Mouse (Mus musculus): Measurements from ENCODE around the gene Sept9.
A peak's percentile ranks its signal among the peaks of the same experiment; 100 is the strongest.

Sept9 gene

DNA sequence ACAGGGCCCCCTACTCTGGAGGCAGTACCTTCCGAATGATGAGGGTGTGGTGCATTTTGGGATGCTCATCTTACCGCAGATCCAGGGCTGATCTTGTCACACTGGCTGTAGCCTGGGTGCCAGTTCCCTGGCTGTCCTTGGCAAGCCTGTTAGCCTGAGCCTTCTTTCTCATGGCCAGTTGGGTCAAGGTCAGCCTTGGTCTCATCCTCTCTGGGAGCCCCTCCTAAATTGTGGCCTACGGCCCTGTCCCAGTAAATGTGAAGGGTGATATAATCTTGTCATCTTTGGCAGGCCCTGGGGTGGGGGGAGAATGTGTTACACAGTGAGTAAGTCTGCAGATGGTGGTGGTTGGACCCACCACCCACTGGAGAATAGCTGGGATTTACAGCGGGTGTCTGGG lies 147.8 kb downstream of the Sept9 start:
- DNase-seq (ENCODE audit: low spot score) = no peak

DNA sequence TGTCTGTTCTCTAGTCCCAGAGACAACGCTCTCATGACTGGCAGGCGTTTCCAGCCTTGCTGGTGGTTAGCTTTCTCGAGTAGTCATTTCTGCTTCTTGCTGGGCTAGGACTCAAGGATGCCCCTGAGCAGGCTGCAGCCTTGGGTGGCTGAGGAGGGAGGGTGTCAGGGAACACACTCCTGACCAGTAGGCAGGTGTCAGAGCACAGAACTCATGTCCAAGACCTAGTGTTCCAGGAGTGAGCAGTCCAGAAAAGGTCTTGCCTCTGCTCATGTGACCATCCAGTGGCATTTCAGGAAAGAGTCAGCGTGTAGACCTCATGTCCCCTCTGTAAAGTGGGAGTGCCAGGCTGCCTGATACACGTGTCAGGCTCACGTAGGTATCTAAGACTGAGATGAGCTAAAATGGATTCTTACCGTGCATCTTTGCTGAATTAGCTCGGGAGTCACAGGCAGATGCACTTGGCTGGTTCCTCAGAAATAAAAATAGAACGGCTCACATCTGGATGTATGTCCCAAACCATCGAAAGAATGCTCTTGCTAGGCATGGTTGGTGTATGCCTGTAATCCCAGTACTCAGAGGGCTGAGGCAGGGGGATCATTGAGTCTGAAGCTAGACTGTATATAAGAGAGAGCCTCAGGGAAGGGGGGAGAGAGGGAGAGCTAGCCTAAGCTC lies 149.1 kb downstream of the Sept9 start:
- DNase-seq (ENCODE audit: low spot score) = no peak

DNA sequence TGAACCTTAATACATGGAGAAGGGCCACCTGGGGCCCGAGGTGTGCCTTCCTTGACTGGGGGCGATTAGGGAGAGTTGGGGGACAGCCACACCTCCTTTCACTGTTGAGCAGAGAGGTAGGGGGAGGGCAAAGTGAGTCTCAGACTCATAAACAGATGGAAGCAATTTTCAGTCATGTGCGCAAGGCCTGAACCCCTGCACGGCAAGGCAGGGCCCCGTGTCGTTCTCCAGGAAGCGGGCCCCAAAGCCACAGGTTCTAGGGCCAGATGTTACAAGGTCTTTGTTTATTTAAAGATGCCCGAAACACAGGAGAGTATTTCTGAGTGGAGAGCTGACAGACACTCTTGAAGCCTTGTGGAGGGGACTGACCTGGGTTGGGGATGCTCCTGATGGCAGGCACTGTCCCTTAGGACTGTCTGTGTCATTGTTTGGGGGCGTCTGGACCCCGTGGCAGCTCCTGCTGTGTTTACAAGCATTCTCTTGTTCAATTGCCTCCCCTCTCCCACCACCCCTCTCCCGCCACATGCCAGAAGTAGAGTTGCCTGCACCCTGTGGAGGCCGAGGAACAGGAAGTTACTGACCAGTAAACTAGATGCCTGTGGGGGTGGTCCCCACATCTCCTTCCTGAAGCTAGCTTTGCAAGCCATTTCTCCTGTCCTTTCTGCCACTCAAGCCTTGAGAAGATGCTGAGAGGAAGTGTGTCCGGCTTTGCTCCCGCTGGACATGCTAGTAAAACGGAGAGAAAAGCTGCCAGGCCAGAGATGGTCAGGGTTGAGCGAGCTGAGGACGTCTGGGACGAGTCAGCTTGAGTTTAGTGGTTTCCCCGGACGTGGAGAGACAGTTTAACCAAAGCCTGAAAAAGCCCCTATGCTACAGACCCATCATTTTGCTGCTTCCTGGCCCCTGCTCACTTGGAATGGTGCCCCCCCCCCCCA lies 150.2 kb downstream of the Sept9 start:
- DNase-seq (ENCODE audit: low spot score) = no peak

DNA sequence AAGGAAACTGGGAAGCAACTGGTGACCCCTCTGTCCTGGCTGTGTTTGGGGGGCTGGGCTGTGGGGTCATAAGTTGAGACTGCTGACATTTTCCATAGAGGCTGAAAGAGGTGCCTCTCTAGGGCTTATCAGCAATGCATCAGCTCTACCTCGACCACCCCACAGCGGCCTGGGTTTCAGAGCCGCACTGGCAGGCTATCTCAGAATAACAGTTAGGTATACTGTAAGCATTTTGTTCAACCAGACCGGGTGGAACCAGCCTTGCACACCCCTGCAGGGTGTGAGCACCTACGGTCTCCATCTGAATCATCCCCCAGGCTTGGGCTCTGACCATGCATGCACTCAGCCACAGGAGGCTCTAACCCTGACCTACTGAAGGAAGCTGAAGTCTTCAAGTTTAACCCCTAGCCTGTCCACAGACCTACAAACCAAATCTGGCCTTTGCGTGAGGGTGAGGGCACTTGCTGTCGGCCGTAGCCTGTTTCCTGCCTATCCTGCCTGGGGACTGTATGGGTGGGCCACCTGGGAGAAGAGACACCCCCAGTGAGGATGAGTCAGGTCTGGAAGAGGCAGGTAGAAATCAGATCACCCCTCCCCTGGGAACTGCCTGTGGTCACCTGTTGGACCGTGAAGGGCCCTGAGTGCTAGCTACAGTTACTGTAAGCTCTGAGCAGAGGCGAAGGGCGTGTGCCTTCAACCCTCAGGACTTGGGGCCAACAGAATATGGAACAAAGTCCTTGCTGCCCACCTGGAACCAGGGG lies 151.2 kb downstream of the Sept9 start:
- no peak for DNase-seq (ENCODE audit: low spot score)

DNA sequence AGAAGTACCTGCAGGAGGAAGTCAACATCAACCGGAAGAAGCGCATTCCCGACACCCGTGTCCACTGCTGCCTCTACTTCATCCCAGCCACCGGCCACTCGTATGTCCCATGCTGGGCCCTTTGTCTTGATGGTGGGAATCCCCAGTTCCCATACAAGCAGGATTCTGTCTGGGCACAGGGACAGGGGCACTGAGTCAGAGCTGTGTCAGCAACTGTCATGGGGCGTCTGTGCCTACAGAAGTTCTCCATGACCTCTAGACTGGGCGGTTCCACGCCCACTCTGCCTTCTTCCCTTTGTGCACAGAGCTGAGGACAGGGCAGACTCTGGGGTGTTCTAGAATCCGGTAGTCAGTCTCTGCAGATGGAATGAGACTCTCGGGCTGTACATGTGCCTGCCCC lies 153.7 kb downstream of the Sept9 start:
- no peak for DNase-seq (ENCODE audit: low spot score)

DNA sequence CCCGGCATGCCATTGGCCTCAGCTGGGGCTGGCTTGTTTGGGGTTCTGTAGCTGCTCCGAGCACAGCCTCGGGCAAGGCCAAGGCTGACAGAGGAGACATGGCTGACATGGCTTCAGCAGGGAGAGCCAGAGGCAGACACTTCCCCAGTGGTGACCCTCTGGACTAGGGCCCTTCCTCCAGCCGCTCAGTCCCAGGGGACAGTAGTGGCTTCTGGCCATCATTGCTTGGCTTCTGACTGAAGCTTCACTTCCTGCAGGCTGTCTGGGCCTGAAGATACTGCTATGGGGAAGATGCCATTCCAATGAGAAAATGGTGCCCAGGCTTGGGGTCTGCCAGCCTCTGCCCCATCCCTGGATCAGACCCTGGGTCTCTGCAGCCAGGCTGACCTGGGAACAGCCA lies 154.6 kb downstream of the Sept9 start:
- DNase-seq (ENCODE audit: low spot score) = no peak

DNA sequence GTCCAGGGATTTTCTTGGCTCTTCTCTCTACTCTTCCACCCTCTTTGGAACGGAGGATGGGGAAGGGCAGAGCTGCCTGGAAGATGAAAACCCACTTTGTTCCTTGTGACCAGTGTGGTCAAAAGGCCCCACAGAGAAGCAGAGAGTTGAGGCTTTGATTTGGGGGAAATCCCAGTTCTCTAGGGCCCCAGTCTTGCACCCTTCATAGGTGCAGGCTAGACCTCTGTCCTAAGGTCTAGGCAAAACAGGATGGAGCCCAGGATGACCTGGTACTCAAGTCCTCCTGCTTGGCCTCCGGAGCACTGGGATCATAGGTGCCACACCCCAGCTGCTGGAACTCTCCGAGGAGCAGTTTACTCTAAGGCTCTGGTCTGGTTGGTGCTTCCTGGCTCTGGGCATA lies 157.5 kb downstream of the Sept9 start:
- DNase-seq (ENCODE audit: low spot score) = no peak

DNA sequence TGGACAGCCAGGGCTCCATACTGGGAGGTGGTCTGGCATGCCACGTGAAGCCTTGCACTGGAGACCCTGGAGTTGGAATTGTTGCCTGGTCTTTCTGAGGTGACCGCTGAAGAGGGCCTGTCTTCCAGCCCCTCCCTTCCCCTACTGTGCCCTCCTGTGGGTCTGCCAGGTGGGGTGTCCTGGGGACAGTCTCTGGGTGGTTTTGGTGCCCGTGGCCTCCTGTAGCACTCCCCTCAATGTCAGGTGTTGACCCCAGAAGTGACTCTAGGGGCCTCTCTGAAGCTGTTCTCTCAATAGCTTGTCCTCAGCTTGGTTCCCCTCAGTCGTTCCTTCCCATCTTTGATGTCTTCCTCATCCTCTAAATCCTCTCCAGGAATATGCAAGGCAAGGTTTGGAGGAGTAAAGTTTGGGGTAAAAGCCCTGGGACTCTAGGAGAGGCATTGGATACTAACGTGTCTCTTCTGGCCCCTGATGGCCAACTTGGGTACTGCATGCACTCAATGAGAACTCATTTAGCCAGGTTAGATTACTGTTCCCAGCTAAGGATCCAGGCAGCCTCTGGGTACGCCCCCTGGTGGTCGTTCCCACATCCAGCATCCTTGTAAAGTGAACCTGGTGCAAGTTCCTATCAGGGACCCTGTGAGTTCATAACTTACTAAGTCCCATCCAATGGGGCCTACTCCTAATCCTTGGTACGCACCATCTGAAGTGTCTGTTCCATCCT lies 158.6 kb downstream of the Sept9 start:
- DNase-seq (ENCODE audit: low spot score) = peak; percentile 89

DNA sequence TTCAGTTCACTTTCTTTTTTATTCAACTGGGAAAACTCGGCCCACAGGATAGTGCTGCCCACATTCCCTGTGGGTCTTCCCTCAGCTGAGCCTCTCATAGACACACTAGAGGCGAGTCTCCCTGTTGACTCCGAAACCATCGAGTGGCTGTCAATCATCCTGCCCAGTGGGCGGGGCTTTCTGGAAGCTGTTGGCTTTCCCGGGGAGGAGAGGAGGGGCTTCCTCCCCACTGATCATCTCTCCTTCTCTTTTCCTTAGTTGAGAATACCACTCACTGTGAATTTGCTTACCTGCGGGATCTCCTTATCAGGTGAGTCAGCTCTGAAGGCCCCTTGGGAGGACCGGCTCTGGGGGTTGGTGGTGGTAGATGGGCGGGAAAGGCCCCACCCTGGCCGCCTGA lies 159.7 kb downstream of the Sept9 start:
- DNase-seq (ENCODE audit: low spot score) = no peak

DNA sequence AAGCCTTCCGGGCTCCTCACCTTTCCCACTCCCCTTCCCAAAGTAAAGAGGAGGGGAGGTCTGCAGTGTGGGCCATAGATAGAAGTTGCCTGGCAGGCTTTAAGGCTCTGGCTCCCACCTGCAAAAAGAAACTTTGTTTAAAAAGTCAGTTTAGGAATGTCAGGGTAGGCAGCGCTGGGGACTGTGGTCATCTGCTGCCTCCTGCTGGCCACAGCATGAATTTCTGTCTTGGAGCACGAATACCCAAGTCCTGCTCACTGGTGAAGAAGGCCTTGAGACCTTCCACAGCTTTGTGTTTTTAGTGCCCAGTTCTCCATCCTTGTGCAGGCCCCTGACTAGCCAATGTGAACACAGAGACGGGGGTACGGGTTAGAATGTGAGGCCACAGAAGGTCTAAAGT lies 160.4 kb downstream of the Sept9 start:
- DNase-seq (ENCODE audit: low spot score) = no peak

DNA sequence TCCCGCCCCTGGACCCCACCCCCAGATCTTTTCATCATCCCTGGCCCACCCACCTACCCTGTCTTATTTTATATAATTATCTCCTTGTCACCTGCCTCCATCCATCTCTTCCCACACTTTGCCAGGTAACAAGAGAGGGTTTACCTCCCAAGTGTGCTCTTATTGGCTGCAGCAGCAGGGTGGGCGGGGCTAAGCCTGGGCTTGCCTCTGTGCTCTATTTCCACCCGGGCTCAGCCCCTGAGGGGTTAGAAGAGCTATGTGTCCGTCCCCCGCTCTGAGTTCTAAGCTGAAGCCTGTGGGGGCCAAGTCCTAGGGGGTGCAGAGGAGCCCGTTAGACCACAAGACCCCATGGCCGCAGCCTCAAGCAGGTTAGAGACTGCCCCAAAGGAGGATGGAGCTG lies 161.1 kb downstream of the Sept9 start:
- no peak for DNase-seq (ENCODE audit: low spot score)

DNA sequence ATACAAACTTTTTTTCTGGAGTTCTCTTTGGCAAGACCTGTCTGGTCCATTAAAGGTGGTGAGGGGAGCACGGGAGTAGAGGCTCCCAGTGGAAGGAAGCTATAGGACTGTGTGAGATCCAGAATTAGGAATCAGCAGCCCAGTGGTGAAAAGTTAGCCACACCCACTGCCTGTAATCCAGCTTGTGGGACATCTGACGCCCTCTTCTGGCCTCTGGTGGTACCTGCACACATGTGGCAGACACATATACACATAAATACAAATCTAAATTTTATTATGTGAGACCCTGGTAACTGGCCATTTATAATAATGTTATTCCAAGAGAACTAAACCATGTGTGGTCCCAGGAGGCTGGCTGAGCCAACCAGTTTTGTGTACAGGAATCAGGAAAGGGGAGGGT lies 162.8 kb downstream of the Sept9 start:
- DNase-seq (ENCODE audit: low spot score) = no peak

DNA sequence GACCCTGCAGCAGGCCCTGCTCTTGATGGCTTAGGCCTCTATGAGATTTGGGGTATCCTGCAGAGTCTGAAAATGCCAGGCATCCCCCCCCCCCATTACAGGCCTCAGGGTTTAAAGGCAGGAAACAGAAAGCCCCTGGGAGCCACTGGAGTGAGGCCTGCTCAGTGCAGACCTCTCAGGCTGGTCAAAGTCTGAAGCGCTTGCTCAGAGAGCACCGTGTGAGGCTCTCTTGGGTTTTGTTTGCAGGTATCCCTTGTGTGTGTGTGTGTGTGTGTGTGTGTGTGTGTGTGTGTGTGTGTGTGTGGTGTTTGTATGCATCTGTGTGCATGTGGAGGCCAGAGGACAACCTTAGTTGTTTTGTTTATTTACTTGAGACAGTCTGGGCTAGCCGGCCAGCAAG lies 164.5 kb downstream of the Sept9 start:
- DNase-seq (ENCODE audit: low spot score) = no peak

DNA sequence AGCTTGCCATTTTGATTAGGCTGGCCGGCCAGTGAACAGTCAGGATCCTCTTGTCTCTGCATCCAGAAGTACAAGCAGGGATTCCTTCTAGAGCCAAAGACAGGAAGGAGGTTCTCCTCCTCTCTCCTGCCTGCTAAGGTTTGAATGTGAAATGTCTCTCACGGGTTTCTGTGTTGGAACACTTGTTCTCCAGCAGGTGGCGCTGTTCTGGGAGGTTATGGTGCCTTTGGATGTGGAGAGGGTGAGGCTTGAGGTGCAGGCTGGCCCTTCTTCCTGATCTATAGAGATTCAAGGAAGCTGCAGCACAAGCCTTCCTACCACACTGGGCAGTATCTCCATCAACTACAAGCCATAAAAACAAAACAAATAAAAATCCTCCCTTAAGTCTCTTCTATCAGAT lies 167.0 kb downstream of the Sept9 start:
- DNase-seq (ENCODE audit: low spot score) = no peak

DNA sequence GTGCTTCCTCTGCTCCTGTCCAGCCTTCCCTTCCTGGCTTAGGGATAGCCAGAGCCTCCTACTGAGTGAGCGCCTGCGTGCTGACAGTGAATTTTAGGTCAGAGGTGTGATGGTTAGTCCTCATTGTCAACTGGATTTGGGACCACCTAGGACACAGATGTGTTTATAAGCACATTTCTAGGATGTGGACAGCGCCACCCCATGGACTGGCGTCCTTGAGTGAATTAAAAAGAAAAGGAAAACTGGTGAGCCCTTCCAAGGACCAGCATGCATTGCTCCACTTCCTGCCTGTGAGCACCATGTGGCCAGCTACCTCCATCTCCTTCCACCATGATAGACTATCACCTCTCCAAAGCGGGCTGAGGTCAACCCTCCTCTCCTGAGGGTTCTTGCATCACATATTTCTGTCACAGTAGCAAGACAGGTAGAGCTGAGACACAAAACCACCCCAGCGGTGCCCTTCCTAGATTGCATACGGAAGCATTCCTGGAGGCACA lies 167.4 kb downstream of the Sept9 start:
- DNase-seq (ENCODE audit: low spot score) = no peak

DNA sequence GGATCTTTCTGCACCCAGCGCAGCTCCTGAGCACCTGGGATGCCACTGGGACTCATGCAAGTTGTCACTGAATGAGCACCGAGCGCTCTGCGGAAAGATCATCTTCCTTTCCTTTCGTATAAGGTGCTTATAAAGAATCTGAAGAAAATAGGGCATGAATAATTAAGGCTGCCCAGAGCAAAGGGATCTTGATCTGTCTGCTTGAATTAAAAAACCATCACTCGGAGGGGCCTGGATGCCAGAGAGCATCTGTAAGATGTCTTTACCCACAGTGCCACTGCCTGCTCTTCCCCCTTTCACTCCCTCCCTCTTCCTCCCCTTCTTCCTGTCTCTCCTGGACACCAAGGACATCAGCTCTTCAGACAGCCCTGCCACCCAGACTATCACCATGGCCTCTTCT lies 168.5 kb downstream of the Sept9 start:
- DNase-seq (ENCODE audit: low spot score) = no peak

DNA sequence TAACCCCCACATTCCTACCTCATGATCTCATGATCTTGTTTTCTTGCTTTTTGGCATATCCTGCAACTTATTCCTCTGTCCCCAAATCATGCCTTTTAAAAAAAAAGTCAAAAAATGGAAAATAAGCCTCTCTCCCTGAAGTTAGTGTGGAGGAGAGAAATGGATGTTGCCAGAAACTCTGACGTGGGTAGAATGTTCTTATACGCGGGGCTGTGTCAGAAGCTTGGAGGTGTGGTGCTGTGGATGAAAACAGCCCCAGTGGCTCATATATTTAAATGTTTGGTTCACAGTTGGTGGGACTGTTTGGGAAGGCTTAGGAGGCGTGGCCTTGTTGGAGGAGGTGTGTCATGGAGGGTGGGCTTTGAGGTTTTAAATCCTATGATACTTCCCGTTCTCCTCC lies 169.9 kb downstream of the Sept9 start:
- DNase-seq (ENCODE audit: low spot score) = no peak

DNA sequence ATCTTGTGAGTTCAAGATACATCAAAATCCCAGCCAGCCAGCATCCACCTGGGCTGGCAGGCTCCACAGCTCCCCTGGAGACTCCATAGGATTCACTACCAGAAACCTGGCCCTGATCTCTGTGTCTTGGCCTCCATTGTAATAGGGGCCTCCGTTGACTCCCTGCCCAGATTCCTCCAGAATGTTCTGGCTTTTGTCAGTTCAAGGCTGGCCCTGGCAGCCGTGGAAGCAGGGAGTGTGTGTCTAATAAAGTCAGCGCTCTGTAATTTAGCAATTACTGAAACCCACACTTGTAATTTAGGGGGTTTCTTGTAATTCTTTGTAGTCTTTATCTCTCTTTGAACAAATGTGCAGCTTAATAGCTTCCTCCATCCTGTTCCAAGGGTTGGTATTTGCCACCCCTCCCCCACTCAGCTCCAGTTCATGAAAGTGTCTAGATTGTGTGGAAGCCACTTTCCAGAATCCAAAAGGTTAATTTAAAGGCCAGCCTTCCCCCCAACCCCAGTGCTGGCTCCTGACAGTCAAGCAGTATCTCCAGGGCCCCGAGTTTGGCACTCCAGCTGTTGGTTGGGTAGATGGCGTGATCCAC lies 170.9 kb downstream of the Sept9 start:
- no peak for DNase-seq (ENCODE audit: low spot score)

DNA sequence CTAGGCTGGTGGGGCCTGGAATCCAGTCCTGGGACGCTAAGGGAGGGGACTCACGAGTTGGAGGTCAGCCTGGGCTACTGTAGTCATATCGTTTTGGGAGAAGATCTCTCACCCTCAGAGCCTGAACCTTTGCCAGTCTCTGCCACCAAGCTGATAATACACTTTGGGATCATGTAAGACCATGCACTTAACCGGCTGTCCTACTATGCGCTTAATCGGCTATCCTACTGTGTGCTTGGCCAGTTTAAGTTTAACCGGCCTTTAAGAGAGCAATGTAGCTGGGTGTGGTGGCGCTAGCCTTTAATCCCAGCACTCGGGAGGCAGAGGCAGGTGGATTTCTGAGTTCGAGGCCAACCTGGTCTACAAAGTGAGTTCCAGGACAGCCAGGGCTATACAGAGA lies 173.1 kb downstream of the Sept9 start:
- DNase-seq (ENCODE audit: low spot score) = no peak

DNA sequence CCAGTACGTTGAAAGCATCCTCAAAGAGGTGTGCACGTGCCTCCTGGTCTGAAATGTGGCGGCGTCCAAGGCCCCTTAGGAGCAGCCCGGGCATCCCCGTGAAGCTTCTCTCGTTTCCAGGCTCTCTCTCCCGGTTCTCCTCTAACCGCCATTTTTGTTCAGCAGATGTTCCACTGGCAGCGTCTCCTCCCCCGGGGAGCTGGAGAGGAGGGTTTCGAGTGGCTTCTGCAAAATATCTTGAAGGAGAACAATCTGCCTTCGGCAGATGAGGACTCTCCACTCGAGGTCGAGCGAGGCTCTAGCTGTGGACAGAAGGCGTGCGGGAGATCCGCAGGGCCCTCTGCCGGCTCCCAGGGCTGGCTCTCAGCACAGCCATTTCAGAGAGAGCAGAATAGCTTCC lies 173.7 kb downstream of the Sept9 start:
- no peak for DNase-seq (ENCODE audit: low spot score)

DNA sequence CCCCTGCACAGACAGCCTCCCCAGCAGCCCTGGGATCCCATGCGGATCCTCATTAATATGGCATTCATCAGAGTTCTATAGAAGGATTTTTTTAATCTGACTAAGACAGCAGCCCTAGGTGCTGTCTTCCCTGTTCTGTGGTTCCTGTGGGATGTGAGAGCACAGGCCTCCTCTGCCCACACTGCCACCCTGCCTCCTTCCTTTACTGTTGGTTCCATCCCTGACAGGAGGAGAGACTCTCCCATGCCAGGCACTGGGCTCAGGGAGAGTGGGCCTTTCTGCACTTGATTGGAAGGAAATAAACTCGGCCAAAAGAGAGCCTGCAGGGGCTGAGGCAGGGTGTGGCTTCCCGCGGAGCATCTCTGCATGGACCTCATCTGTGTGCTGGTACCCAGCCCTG lies 174.4 kb downstream of the Sept9 start:
- no peak for DNase-seq (ENCODE audit: low spot score)

DNA sequence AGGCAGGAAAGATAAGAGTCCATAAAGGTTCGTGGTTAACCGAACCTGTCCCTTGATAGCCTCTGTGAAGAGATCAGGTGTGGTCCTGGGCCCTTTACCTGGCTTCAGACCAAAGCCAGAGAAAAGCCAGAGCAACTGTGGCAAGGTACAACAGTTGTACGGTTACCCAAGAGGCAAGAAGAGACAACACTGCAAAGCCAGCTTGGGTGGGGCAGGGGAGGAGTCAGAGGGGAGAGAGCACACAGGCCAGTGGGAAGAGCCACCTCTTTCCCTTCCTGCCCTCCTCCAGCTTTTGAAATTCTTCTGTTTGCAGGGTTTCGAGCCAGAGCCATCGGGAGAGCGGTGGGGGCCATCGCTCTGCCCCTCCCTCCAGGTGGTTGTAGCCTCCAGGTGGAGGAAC lies 174.8 kb downstream of the Sept9 start:
- DNase-seq (ENCODE audit: low spot score) = no peak

Data from yolk sac, embryonic 10.5 days (tissue).